Mouse (Mus musculus): ENCODE data around the gene Ddx39b. TPM values are rescaled to one million over a fixed set of nuclear protein-coding genes. Genes with fewer than 3 reads are reported as not detected.
"Not testable (repeated sequence)": the region's sequence is repeated elsewhere in the genome, so short reads cannot be mapped to it uniquely, and the experiment has no call there.

Ddx39b gene
- total RNA-seq, 1 experiment from 2014 or later, result 200 TPM

DNA sequence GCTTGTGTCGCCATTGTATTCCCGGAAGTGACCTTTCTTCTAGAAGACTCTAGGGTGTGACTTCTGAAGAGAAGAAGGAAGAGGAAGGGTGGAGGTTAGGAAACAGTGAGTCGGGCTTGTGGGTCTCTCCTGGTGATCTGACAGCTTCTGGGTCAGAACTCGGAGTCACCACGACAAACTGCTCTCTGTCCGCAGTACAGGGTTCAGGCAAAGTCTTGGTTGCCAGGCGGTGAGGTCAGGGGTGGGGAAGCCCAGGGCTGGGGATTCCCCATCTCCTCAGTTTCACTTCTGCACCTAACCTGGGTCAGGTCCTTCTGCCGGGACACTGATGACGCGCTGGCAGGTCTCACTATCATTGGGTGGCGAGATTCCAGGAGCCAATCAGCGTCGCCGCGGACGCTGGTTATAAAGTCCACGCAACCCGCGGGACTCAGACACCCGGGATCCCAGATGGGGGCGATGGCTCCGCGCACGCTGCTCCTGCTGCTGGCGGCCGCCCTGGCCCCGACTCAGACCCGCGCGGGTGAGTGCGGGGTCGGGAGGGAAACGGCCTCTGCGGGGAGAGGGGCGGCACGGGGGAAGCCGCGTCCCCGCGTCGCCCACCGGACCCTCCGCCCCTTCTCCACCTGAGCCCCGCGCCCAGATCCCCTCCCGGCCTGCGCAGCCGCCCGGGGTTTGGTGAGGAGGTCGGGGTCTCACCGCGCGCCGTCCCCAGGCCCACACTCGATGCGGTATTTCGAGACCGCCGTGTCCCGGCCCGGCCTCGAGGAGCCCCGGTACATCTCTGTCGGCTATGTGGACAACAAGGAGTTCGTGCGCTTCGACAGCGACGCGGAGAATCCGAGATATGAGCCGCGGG is 21.3 kb downstream of the Ddx39b start, which contains the start of gene H2-D1:
Gene H2-D1, plus strand, starts transcription at position 67 of the 859 bp plus-strand sequence.
- peak; percentile 100 for DNase-seq

DNA sequence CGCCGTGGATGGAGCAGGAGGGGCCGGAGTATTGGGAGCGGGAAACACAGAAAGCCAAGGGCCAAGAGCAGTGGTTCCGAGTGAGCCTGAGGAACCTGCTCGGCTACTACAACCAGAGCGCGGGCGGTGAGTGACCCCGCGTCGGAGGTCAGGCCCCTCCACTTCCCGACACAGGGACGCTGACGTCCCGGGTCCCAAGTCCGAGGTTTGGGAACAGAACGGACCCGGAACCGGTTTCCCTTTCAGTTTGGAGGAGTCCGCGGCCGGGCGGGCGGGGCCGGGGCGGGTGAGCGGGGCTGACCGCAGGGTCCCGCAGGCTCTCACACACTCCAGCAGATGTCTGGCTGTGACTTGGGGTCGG is 22.0 kb downstream of the Ddx39b start:
- peak; percentile 59 for DNase-seq

DNA sequence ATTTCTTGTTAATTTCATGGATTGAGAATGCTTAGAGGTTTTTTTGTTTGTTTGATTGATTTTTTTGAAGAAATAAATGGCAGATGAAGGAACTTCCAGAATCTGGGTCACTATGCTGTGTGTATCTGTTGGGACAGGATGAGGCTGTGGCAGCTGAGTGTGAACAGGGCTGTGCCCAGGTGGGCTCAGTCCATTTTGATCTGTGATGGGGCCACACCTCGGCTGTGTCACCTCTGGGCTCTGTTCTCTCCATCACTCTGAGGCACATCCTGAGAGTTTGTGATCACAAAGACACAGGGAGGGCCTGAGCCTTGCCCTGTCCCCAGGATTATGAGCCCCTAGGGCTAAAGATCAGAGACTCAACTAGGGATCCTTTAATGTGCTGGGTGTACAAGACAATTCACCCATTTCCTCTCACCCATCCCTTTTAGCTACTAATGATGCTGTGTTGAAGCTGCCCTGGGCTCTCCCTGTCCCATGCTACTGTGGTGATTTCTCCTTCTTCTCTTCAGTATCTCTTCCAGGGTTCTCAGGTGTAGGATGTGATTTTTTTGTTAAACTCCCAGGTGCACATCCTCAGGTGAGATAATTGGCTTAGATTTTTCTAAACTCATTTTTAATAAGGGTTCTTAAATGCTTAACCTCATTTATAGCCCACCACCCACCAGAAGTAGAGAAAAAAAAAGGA is 26.0 kb downstream of the Ddx39b start:
- DNase-seq, result no peak

DNA sequence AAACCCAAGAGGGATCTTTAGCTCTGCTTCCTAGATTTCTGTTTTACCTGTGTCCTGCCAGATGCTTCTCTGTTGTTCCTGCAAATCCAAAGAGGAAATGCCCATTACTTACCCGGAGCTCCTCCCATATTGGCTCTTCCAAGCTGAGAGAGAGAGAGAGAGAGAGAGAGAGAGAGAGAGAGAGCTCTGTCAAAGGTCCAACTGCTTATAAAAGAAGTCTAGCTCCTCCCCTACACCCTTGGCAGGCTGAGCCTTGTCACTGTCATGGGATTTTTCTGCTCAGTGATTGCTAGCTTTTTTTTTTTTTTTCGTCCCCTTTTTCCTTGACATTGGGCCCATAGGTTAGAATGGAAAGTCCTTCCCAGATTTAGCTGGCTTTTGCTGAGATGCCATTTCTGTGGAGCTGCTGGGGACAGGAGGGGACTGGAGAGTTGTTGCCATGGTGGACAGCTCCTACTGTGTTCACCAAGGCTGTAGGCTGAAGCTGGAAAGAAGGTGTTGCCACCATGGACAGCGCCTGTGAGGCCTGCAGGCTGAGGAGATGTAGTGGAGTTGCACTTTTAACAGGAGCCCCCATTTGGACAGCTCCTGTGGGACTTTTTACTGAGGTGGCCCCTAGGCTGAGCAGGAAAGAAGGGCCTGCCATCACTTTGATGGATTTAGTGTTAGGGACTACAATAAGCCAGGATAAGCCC is 28.3 kb downstream of the Ddx39b start:
- DNase-seq, result peak; percentile 84

DNA sequence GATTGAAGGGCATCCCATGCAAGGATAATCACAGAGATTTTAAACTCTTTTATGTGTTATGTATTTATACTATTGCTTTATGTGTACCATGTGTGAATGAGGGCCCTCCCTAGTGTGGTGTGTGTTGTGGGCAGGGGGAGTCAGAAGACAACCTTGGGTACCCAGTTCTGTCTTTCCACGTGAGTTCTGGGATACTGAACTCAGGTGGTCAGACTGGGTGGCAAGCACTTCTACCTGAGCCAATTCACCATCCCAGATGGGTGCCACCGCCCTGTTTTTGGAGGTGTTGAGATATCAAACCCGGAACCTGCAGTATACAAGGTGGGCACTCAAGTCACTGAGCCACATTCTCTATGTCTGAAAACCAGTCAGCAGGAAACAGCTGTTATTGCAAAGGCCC is 30.7 kb downstream of the Ddx39b start:
- no peak for DNase-seq

DNA sequence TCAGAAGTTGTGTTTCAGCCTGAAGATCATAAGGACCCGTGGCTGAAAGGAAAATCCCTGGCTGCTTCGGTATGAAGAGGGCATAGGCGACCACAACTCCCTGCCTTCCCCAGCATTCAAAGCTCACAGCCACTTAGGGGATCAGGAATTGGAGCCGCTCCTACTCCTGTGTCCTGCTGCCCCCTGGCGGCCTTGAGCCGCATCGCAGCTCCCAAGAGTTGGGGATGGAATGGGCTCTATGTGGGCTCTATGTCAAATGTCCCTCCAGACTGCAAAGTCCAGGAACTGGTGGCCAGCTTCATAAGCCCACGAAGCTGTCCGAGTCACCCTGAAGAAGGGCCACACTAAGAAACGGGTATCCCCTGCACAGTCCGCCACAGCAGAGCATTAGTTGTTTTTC is 33.2 kb downstream of the Ddx39b start:
- peak; percentile 94 for DNase-seq

DNA sequence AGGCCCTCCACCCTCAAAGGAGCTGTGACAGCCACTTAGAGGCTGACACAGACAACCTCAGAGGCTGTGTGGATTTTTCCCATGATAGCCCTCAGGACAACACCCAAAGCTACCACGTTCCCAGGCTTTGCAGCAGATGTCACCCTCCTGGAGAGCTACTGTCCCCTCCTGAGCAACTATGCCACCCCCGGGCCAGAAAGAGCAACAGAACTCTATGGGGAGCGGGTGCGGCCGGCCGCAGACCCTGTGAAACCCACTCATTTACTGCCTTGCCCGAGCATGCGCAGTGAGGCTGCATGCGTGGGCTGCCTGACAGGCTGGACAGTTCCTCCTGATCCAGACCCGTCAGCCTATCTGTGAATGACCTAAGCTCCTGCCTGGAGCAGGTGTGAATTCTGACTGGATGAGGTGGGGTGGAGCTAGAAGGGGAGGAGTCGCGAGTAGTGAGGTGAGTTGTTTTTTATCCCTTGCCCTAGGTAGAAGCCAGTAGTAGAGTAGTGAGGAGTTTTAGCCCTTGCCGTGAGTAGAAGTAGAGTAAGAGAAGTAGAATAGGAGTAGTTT is 34.8 kb downstream of the Ddx39b start:
- DNase-seq, result no peak

DNA sequence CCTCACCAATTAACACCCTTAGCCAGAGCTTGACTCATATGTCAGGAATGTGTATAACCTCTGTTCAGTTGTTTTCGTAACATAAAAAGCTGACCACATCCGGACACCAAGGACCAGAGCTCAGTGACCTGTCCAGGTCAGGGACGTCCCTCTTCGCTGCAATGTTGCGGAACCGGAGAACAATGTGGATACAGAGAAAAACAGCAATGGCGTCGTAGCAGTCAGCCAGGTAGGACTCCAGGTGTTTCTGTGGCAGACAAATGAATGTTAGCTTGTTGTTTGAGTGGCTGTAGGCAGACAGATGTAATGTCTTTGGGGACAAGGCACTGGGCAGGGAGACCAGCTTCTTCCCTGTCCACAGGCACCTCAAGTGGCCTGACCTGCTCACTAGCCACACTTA is 36.5 kb downstream of the Ddx39b start:
- no peak for DNase-seq

DNA sequence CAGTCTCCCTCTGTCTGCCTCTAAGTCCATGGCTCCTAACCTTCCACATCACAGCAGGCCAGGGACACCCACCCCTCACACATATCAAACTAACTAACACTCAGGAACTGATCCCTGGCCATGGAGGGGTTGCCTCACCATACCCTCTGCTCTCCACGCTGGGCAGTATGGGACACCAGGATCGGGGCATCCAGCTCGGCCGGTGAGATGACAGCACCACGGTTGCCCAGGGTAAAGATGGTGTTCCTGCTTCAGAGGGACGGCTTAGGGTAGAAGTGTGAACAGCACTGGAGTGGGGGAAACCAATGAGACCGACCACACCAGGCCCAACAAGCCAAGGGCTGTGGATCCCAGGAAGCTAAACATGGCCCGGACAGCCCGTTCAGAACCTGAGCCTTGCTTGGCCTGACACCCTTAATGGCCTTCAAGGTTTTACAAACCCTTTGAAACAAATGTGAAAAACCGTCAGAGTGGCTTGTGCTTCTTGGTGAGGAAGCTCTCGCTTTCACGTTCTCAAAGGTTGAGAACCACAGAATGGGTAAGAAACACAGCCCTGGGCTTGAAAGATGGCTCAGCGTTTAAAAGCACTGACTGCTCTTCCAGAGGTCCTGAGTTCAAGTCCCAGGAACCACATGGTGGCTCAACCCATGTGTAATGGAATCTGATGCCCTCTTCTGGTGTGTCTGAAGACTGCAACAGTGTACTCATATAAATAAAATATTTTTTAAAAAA is 37.6 kb downstream of the Ddx39b start:
- no peak for DNase-seq

DNA sequence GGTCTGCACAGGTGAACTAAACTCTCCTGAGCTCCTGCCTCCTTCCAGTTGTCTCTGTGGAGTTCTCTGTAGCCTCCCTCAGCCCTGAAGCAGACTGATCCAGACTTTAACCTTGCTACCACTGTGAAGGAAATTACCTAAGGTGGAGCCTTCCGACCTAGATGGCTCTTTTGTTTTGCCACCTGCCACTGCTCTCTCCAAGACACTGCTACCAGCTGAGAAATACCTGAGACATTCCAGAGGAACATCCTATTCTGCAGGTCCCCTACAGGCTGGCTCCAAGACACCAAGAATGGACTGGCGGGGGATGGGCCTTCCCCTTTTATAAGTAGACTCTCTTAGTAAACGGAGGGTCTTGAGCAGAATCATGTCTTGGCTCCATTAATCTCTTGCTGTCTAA is 38.7 kb downstream of the Ddx39b start:
- DNase-seq, result no peak

DNA sequence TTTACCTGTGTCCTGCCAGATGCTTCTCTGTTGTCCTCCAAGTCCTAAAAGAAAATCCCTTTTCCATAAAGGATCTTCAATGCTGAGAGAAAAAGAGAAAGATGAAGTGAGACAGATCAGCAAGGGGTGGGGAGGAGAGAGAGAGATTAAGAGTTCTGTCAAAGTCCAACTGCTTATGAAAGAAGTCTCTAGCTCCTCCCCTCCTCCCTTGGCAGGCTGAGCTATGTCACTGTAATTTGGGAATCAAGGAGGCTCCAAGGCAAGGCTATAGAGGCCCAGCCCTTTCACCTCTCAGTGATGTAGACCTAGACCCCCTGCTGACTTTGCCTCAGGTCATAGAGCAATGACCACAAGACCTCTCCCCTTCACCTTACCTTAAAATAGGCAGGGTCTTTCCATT is 43.9 kb downstream of the Ddx39b start:
- DNase-seq, result no peak

DNA sequence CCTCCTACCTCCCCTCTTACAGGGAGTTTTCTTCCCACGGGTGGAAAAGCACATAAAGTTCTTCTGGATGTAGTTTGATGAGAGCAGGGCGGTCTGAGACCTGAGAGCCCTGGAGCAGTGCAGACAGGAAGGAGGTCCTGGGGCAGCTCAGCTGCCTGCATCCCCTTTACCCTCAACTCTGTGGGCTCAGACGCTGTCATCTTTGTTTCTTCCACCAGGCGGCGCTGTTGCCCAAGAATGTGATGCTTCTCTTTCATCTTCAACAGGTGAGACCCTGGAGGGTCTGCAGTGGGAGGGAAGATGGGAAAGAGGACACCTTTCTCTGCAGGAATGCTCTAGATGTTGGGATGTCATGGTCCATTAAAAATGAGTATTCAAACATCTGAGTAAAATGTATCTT is 54.2 kb downstream of the Ddx39b start:
- peak; percentile 77 for DNase-seq

DNA sequence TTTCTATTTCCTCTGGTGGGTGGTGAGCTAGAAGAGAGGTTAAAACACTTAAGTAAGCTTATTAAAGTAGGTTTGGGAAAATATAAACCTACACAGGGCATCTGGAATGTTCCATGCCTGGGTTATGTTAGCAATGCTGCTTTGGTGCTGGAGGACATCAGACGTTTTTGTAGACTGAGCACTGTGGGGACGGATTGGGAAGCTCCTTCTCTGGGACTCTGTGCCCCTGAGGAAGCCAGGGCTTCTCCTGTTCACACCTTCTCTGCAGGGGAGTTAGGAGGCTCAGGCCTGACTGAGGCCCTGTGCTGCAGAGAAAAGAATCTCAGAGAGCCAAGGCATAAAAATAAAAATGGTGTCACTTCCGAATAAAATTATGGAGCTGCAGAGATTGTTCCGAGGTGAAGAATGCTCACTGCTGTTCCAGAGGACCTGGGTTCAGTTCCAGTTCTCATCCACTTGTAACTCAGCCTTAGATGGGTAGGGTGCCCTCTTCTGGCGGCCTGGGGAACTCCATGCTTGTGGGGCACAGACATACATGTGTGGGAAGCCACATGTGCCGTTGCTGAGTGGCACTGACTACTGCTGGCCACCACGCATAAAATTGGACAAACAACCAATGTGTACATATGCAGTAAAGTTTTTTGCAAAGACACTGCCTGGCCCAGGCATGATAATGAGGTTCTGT is 58.9 kb downstream of the Ddx39b start:
- not testable (repeated sequence) for DNase-seq

DNA sequence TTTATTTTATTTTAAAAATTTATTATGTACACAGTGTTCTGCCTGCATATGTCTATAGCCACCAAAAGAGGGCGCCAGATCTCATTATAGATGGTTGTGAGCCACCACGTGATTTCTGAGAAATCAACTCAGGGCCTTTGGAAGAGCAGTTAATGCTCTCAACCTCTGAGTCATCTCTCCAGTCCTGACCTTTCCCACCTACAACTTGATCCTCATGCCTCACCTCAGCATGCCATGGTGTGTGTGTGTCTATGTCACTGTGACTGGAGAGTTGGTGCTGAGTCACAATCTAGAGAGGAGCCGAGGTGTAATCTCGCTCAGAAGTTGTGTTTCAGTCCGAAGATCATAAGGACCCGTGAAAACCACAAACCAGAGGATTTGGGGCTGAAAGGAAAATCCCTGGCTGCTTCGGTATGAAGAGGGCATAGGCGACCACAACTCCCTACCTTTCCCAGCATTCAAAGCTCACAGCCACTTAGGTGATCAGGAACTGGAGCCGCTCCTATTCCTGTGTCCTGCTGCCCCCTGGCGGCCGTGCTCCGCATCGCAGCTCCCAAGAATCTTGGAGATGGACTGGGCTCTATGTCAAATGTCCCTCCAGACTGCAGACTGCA is 60.2 kb downstream of the Ddx39b start:
- DNase-seq, result peak; percentile 97

DNA sequence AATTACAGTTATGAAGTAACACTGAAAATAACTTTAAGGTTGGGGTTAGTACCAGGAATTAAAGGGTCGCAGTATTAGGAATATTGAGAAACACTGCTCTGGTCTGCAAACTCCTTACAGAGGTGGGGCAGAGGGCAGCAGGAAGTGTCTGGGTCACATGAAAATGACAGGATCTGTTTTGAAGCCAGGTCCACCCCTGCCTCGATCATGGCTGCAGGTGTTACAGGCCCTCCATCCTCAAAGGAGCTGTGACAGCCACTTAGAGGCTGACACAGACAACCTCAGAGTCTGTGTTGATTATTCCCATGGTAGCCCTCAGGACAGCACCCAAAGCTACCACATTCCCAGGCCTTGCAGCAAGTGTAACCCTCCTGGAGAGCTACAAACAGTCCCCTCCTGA is 61.7 kb downstream of the Ddx39b start:
- no peak for DNase-seq

Small RNA genes lying within 50 kb of the gene (microRNA-seq; reads per million reads assigned to microRNA genes)
- gene Mir6973a (0 reads per million in 2 experiments), gene Mir6974 (0 to 0.43 reads per million in 2 experiments), gene Mir6975 (0.43 to 1.1 reads per million in 2 experiments), gene Mir8094 (0 to 1.1 reads per million in 2 experiments)

Other genes starting within 250 kb of the Ddx39b start
- gene Vars, start 240.8 kb upstream of the Ddx39b start, total RNA-seq (2021), result 55.3 and 71.7 TPM in 2 replicates
- gene Vwa7, start 225.2 kb upstream of the Ddx39b start, total RNA-seq (2021), result 0.85 and 1.2 TPM in 2 replicates
- gene Sapcd1, start 213.7 kb upstream of the Ddx39b start, total RNA-seq (2021), result 1.3 and 1.7 TPM in 2 replicates
- gene Msh5, start 195.0 kb upstream of the Ddx39b start, total RNA-seq (2021), result 1.8 and 3.6 TPM in 2 replicates
- 83.0 and 109 TPM in 2 replicates for gene Clic1, start 191.8 kb upstream of the Ddx39b start, total RNA-seq (2021)
- gene Ddah2, start 182.7 kb upstream of the Ddx39b start, total RNA-seq (2021), result 24.2 and 30.6 TPM in 2 replicates
- not detected in 2 replicates for gene Ly6g6c, start 176.4 kb upstream of the Ddx39b start, total RNA-seq (2021)
- gene Mpig6b, start 175.6 kb upstream of the Ddx39b start, total RNA-seq (2021), result 0.26 and 0.71 TPM in 2 replicates
- gene Ly6g6e, start 164.8 kb upstream of the Ddx39b start, total RNA-seq (2021), result not detected in 2 replicates
- gene Ly6g6d, start 163.7 kb upstream of the Ddx39b start, total RNA-seq (2021), result 1.1 and 1.7 TPM in 2 replicates
- not detected in 2 replicates for gene Ly6g6f, start 156.1 kb upstream of the Ddx39b start, total RNA-seq (2021)
- 69.7 and 76.3 TPM in 2 replicates for gene Abhd16a, start 152.5 kb upstream of the Ddx39b start, total RNA-seq (2021)
- gene Ly6g5c, start 133.5 kb upstream of the Ddx39b start, total RNA-seq (2021), result not detected in 2 replicates
- gene Ly6g5b, start 126.3 kb upstream of the Ddx39b start, total RNA-seq (2021), result 0.33 and 1.1 TPM in 2 replicates
- 11.3 and 12.3 TPM in 2 replicates for gene Gpank1, start 120.3 kb upstream of the Ddx39b start, total RNA-seq (2021)
- 210 and 214 TPM in 2 replicates for gene Csnk2b, start 119.7 kb upstream of the Ddx39b start, total RNA-seq (2021)
- 23.6 and 24.8 TPM in 2 replicates for gene D17H6S53E, start 115.4 kb upstream of the Ddx39b start, total RNA-seq (2021)
- gene Apom, start 109.7 kb upstream of the Ddx39b start, total RNA-seq (2021), result 3.3 and 35.6 TPM in 2 replicates
- 357 and 375 TPM in 2 replicates for gene Bag6, start 106.6 kb upstream of the Ddx39b start, total RNA-seq (2021)
- 246 and 247 TPM in 2 replicates for gene Prrc2a, start 76.8 kb upstream of the Ddx39b start, total RNA-seq (2021)
- gene Aif1, start 65.7 kb upstream of the Ddx39b start, total RNA-seq (2021), result 3.3 and 5.6 TPM in 2 replicates
- gene Lst1, start 53.3 kb upstream of the Ddx39b start, total RNA-seq (2021), result 5.6 and 11.9 TPM in 2 replicates
- 4.3 and 35.6 TPM in 2 replicates for gene Ltb, start 47.3 kb upstream of the Ddx39b start, total RNA-seq (2021)
- 0.33 and 1.4 TPM in 2 replicates for gene Tnf, start 39.7 kb upstream of the Ddx39b start, total RNA-seq (2021)
- 0.33 and 2.7 TPM in 2 replicates for gene Lta, start 36.4 kb upstream of the Ddx39b start, total RNA-seq (2021)
- 0.67 TPM in 1 of 2 replicates, not detected in the other for gene Gm16181, start 20.9 kb upstream of the Ddx39b start, total RNA-seq (2021)
- 7.0 and 8.2 TPM in 2 replicates for gene Atp6v1g2, start 8.1 kb upstream of the Ddx39b start, total RNA-seq (2021)
- 15.3 and 17.7 TPM in 2 replicates for gene Nfkbil1, start 6.0 kb upstream of the Ddx39b start, total RNA-seq (2021)
- gene H2-D1, start 21.0 kb downstream of the Ddx39b start, total RNA-seq (2021), result 93.3 and 154 TPM in 2 replicates
- 1.7 and 2.7 TPM in 2 replicates for gene H2-Q1, start 78.7 kb downstream of the Ddx39b start, total RNA-seq (2021)
- 0.49 and 1.3 TPM in 2 replicates for gene H2-Q2, start 100.5 kb downstream of the Ddx39b start, total RNA-seq (2021)
- gene H2-Q4, start 137.9 kb downstream of the Ddx39b start, total RNA-seq (2021), result 16.3 and 26.4 TPM in 2 replicates
- gene H2-Q6, start 183.1 kb downstream of the Ddx39b start, total RNA-seq (2021), result 0.74 and 7.4 TPM in 2 replicates
- gene H2-Q7, start 197.4 kb downstream of the Ddx39b start, total RNA-seq (2021), result 2.7 and 11.1 TPM in 2 replicates
- gene H2-Q10, start 228.3 kb downstream of the Ddx39b start, total RNA-seq (2021), result 4.4 and 61.3 TPM in 2 replicates

Measured in adrenal gland, postnatal 14 days (tissue).